Mouse (Mus musculus) limb, embryonic 14.5 days (tissue): ENCODE measurements around the gene Rpl41. TPM values are rescaled to one million over a fixed set of nuclear protein-coding genes. Genes with fewer than 3 reads are reported as not detected.

Experiments
- ATAC-seq: fragments of 200-750 bp; cut with Nextera tagmentation; 2 replicates; pipeline ENCODE4 v1.8.0; 2017; ENCODE audit warnings: low read depth, moderate number of reproducible peaks, moderate TSS enrichment; ENCODE audit not compliant: low FRiP score
- DNase-seq: peaks from one replicate; pipeline ENCODE4 v3.0.0-alpha.2; 2015; ENCODE audit warnings: low spot score
- H3K27ac ChIP-seq: fragments of 300-500 bp; sonication (generic); replicated peaks from 2 replicates; pipeline ENCODE4 v1.5.1; 2014; ENCODE audit warnings: low read depth, mild to moderate bottlenecking, low read length, moderate library complexity, mixed read lengths
- H3K27me3 ChIP-seq: fragments of 300-500 bp; sonication (generic); 2 replicates; pipeline ENCODE4 v1.6.1; 2014; ENCODE audit warnings: low read length, mixed read lengths; ENCODE audit not compliant: control insufficient read depth, insufficient read depth
- H3K36me3 ChIP-seq: fragments of 300-500 bp; sonication (generic); 2 replicates; pipeline ENCODE4 v1.6.1; 2014; ENCODE audit warnings: mild to moderate bottlenecking, low read length, moderate library complexity, mixed read lengths; ENCODE audit not compliant: control insufficient read depth, insufficient read depth
- H3K4me1 ChIP-seq: fragments of 300-500 bp; sonication (generic); 2 replicates; pipeline ENCODE4 v1.6.1; 2014; ENCODE audit warnings: antibody characterized with exemption, low read length, mixed read lengths; ENCODE audit not compliant: control insufficient read depth, insufficient read depth
- H3K4me2 ChIP-seq: fragments of 300-500 bp; sonication (generic); replicated peaks from 2 replicates; pipeline ENCODE4 v1.6.1; 2014; ENCODE audit warnings: low read depth, mild to moderate bottlenecking, low read length, moderate library complexity; ENCODE audit not compliant: severe bottlenecking
- H3K4me3 ChIP-seq: fragments of 300-500 bp; sonication (generic); replicated peaks from 2 replicates; pipeline ENCODE4 v1.5.1; 2014; ENCODE audit warnings: low read length
- H3K9ac ChIP-seq: fragments of 300-500 bp; sonication (generic); 2 replicates; pipeline ENCODE4 v1.6.1; 2014; ENCODE audit warnings: mild to moderate bottlenecking, low read depth, low read length, moderate library complexity; ENCODE audit not compliant: severe bottlenecking
- H3K9me3 ChIP-seq: fragments of 300-500 bp; sonication (generic); 2 replicates; pipeline ENCODE4 v1.6.1; 2016; ENCODE audit warnings: low read length; ENCODE audit not compliant: control insufficient read depth
- POLR2A ChIP-seq: fragments of 200-500 bp; IDR thresholded peaks from 2 replicates; pipeline ENCODE4 v1.8.0; 2012; ENCODE audit warnings: inconsistent platforms, mild to moderate bottlenecking, moderate library complexity, borderline replicate concordance; ENCODE audit not compliant: insufficient read depth, insufficient read length; ENCODE audit errors: extremely low read depth
- WGBS: fragments of 180-500 bp; shearing (Covaris S2); extraction: QIAGEN DNeasy Blood & Tissue Kit; methylation state at CpG from one replicate; pipeline ENCODE4 v1.1.7; 2014; 5-methylcytosine and 5-hydroxymethylcytosine counted together
- polyA plus RNA-seq, 2 experiments: library from polyadenylated mRNA; depleted of rRNA in 1 of 2; stranded (reverse) in 1 of 2; unstranded in 1 of 2; fragments of >200 nt; fragmentation: Nextera tagmentation in 1 of 2; extraction: Ambion mirVana in 1 of 2; gene quantifications; 2 replicates each; pipeline versions ENCODE4 v1.2.1 to v1.2.3; 2012 to 2014

Rpl41 gene
- polyA plus RNA-seq, 2 experiments, result 3,931 to 4,920 TPM

GRCm38 (mm10) chr10:128578330-128578729, 29.2 kb upstream of the Rpl41 start:
- Histone ChIP-seq H3K4me3 (no peak overlapping the region), H3K4me1 (no peaks in the 10 kb centered on the region), H3K4me2 (no peak overlapping the region), H3K9ac (no peak overlapping the region), H3K27me3 (no peaks in the 10 kb centered on the region), H3K9me3 (no peaks in the 10 kb centered on the region), H3K27ac (no peak overlapping the region), H3K36me3 (0 out of 2 replicates have a peak, but pooled peaks cover 3% of the 10 kb centered on the region)
- no peak for DNase-seq
- no peak for ATAC-seq
- TF ChIP-seq POLR2A, result no peak
- WGBS, result 68% methylated on average over 11 of the region's 11 CpGs

GRCm38 (mm10) chr10:128575063-128575462, 26.0 kb upstream of the Rpl41 start:
- WGBS, result 99% methylated on average over 2 of the region's 2 CpGs

GRCm38 (mm10) chr10:128565788-128566531, 16.9 kb upstream of the Rpl41 start, which contains the start of gene Pa2g4:
TSS of gene Pa2g4 (minus strand) at chr10:128565987.
- H3K27ac ChIP-seq, result peak within 1 kb of the TSS; percentile 87
- WGBS, result 0% methylated on average over 48 of the region's 58 CpGs
- H3K27me3 ChIP-seq, result no peaks in the 10 kb centered on the region
- peak within 1 kb of the TSS; percentile 94 for H3K9ac ChIP-seq
- peak within 1 kb of the TSS; percentile 88 for H3K4me3 ChIP-seq
- H3K36me3 ChIP-seq, result peaks cover 26% of the 10 kb centered on the region
- TF ChIP-seq POLR2A, result peak; percentile 68; the same call in 1 of the 2 replicates
- no peaks in the 10 kb centered on the region for H3K9me3 ChIP-seq
- H3K4me2 ChIP-seq, result peak within 1 kb of the TSS; percentile 89
- DNase-seq (peak; percentile 98), ATAC-seq (peak; percentile 96)
- H3K4me1 ChIP-seq, result peaks cover 8% of the 10 kb centered on the region

More at GRCm38 (mm10) chr10:128575063-128575462, 26.0 kb upstream of the Rpl41 start:
- H3K4me2 ChIP-seq, result no peak overlapping the region
- no peaks in the 10 kb centered on the region for H3K27me3 ChIP-seq
- H3K9ac ChIP-seq, result no peak overlapping the region
- H3K4me1 ChIP-seq, result no peaks in the 10 kb centered on the region
- ATAC-seq (no peak), DNase-seq (no peak)
- no peaks in the 10 kb centered on the region for H3K9me3 ChIP-seq
- H3K27ac ChIP-seq, result no peak overlapping the region
- H3K36me3 ChIP-seq, result 0 out of 2 replicates have a peak, but pooled peaks cover 3% of the 10 kb centered on the region
- no peak overlapping the region for H3K4me3 ChIP-seq
- TF ChIP-seq POLR2A, result no peak

DNA sequence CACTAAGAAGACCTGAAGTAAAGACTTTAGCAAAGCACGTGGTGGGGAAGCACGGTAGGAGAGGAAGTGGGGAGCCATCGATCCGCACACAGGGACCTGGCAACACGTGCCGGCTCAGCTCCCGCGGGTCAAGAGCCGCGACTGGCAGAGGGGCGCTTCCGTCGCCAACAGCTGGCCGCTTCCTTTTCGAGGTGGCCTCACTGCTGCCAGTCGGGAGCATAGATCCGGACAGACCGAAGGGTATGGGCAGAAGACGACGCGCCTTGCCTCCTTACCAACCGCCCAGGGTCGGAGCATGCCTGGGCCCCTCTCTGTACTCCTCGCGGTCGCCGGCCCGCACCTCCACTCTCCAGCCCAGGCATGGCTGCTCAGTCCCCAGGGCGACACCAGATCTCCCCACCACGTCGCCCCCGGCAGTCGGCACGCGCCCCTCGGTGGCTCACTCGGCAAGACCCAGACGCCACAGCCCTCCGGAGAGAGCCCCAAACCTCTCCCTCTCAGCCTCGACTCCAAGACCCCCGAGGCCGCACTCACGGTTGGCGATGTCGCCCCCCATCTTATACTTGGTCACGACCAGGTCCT, 16.2 kb upstream of the Rpl41 start:
- TF ChIP-seq POLR2A, result no peak
- Histone ChIP-seq H3K9ac (peak overlapping the region; percentile 94), H3K4me3 (peak overlapping the region; percentile 88), H3K4me1 (peaks cover 8% of the 10 kb centered on the region), H3K9me3 (no peaks in the 10 kb centered on the region), H3K27me3 (no peaks in the 10 kb centered on the region), H3K4me2 (peak overlapping the region; percentile 89), H3K36me3 (peaks cover 33% of the 10 kb centered on the region), H3K27ac (peak overlapping the region; percentile 87)
- DNase-seq (peak; percentile 7), ATAC-seq (peak; percentile 3)
- under 1% methylated on average over 39 of the region's 46 CpGs for WGBS

GRCm38 (mm10) chr10:128563544-128563943, 14.4 kb upstream of the Rpl41 start:
- no peak overlapping the region for H3K9ac ChIP-seq
- TF ChIP-seq POLR2A, result no peak
- no peaks in the 10 kb centered on the region for H3K9me3 ChIP-seq
- H3K36me3 ChIP-seq, result peaks cover 50% of the 10 kb centered on the region
- no peak overlapping the region for H3K4me3 ChIP-seq
- ATAC-seq (no peak), DNase-seq (no peak)
- H3K4me2 ChIP-seq, result no peak overlapping the region
- H3K4me1 ChIP-seq, result peaks cover 8% of the 10 kb centered on the region
- H3K27ac ChIP-seq, result no peak overlapping the region
- H3K27me3 ChIP-seq, result no peaks in the 10 kb centered on the region
- 90% methylated on average over 6 of the region's 6 CpGs for WGBS
